Mouse (Mus musculus): ENCODE results near the gene Gm11563. TPM values are rescaled to one million over a fixed set of nuclear protein-coding genes. Genes with fewer than 3 reads are reported as not detected.
"Not testable (repeated sequence)": the region's sequence is repeated elsewhere in the genome, so short reads cannot be mapped to it uniquely, and the experiment has no call there.

Gm11563 gene
- not detected in 2 replicates for total RNA-seq (2014; rRNA removed)
- not detected in 2 replicates for polyA plus RNA-seq (2015; fragmentation: Nextera tagmentation; extraction: Ambion mirVana)

DNA sequence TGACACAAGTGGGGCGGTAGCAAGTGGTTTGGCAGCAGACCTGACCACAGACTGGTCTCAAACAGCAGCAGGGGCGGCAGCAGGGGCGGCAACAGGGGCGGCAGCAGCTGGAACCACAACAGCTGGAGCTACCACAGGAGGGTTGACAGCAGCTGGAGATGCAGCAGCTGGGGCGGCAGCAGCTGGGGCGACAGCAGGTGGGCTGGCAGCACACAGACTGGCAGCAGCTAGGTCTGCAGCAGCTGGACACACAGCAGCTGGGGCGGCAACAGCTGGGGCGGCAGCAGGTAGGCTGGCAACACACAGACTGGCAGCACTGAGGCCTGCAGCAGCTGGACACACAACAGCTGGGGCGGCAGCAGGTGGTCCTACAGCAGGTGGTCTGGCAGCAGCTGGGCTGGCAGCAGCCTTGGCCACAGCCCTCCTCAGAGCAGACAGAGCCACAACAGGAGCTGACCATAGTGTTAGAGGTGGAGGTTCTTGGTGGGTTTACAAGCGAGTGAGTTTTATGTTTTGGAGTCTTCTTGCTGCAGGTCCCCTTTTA, at the start of gene Gm11563:
Gm11563 (minus strand) TSS at position 494 of the 544 bp plus-strand sequence.
- H3K4me3 ChIP-seq (ENCODE audit: low read depth, low read length); DNase-seq; H3K4me1 ChIP-seq (ENCODE audit: insufficient read depth); H3K27ac ChIP-seq (ENCODE audit: low read depth, low read length); H3K9ac ChIP-seq; H3K36me3 ChIP-seq (ENCODE audit: insufficient read depth); H3K9me3 ChIP-seq (ENCODE audit: low read length); H3K27me3 ChIP-seq (ENCODE audit: insufficient read depth, low read length); ATAC-seq; H3K4me2 ChIP-seq (ENCODE audit: low read depth): not testable (repeated sequence)
- 66% methylated on average over 10 of the region's 10 CpGs for WGBS

DNA sequence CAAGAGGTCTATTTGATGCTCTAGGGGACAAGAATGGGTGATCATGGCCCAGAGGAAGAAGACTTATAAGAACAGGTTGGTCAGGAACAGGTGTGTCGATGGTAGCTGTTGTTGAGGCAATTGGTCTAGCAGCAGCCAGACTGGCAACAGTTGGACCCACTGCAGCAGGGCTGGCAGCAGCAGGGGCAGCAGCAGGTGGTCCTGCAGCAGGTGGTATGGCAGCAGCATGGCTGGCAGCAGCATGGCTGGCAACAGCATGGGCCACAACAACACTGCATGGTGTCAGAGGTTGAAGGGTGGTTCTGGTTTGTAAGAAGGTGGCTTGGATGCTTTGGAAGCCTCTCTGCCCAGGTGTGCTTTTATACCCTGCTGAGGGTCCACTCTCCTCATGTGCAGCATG, 31.7 kb upstream of the Gm11563 start, which contains the start of gene Gm14190:
Gm14190 (minus strand) TSS at position 278 of the 400 bp plus-strand sequence.
- no peak for ATAC-seq
- 88% methylated on average over 1 of the region's 1 CpGs for WGBS
- Histone ChIP-seq H3K9ac (no peak within 1 kb of the TSS), H3K4me3 (ENCODE audit: low read depth, low read length) (no peak within 1 kb of the TSS), H3K4me1 (ENCODE audit: insufficient read depth) (no peaks in the 10 kb centered on the region), H3K27ac (ENCODE audit: low read depth, low read length) (no peak within 1 kb of the TSS), H3K36me3 (ENCODE audit: insufficient read depth) (no peaks in the 10 kb centered on the region), H3K9me3 (ENCODE audit: low read length) (no peaks in the 10 kb centered on the region), H3K27me3 (ENCODE audit: insufficient read depth, low read length) (no peaks in the 10 kb centered on the region), H3K4me2 (ENCODE audit: low read depth) (no peak within 1 kb of the TSS)
- no peak for TF ChIP-seq CTCF (IDR thresholded peaks at IDR 0.05; ENCODE audit: low read depth)
- no peak for DNase-seq

- WGBS = 52% methylated on average over 1 of the region's 1 CpGs
- H3K4me3 ChIP-seq (ENCODE audit: low read depth, low read length); H3K4me1 ChIP-seq (ENCODE audit: insufficient read depth): not testable (repeated sequence)
Observed at GRCm38 (mm10) chr11:99685235-99685634, 26.5 kb upstream of the Gm11563 start.

DNA sequence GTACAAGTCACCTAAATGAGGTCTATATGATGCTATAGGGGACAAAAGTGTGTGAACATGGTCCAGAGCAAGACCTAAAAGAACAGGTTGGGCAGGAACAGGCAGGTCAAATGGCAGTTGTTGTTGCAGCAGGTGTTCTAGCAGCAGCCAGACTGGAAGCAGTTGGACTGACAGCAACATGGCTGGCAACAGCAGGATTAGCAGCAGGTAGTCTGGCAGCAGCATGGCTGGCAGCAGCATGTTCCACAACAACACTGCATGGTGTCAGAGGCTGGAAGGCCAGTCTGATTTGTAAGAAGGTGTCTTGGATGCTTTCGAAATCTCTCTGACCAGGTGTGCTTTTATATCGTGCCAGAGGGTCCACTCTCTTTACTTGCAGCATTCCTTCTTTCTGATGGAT, 24.7 kb upstream of the Gm11563 start:
- 92% methylated on average over 2 of the region's 2 CpGs for WGBS
- Histone ChIP-seq H3K36me3 (ENCODE audit: insufficient read depth) (no peaks in the 10 kb centered on the region), H3K27me3 (ENCODE audit: insufficient read depth, low read length) (no peaks in the 10 kb centered on the region), H3K9ac (no peak overlapping the region), H3K9me3 (ENCODE audit: low read length) (no peaks in the 10 kb centered on the region), H3K4me1 (ENCODE audit: insufficient read depth) (no peaks in the 10 kb centered on the region), H3K27ac (ENCODE audit: low read depth, low read length) (no peak overlapping the region), H3K4me2 (ENCODE audit: low read depth) (no peak overlapping the region), H3K4me3 (ENCODE audit: low read depth, low read length) (no peak overlapping the region)
- TF ChIP-seq CTCF (IDR thresholded peaks at IDR 0.05; ENCODE audit: low read depth) = no peak
- DNase-seq (no peak), ATAC-seq (no peak)

More at GRCm38 (mm10) chr11:99685235-99685634, 26.5 kb upstream of the Gm11563 start:
- not testable (repeated sequence) for H3K27me3 ChIP-seq (ENCODE audit: insufficient read depth, low read length); H3K4me2 ChIP-seq (ENCODE audit: low read depth); H3K36me3 ChIP-seq (ENCODE audit: insufficient read depth); H3K27ac ChIP-seq (ENCODE audit: low read depth, low read length); DNase-seq; ATAC-seq; H3K9ac ChIP-seq; H3K9me3 ChIP-seq (ENCODE audit: low read length)

DNA sequence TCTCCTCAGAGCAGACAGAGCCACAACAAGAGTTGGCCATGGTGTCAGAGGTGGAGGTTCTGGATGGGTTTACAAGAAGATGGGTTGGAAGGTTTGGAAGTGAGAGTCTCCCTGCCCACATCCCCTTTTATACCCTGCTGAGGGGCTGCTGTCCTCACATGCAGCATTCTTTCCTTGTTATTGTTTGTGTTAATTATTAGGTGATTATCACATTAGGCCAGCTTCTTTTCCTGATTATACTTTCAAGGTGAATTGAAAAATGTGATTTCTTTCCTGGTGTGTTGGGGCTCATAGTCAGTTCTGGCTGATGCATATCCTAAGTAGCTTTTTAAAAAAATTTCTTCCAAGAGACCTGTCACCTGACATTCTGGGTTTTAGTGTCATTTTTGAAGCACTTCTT, 7.1 kb upstream of the Gm11563 start, which contains the start of gene Krtap4-6:
Krtap4-6 (minus strand) TSS at position 101 of the 400 bp plus-strand sequence.
- ATAC-seq (no peak), DNase-seq (no peak)
- Histone ChIP-seq H3K27me3 (ENCODE audit: insufficient read depth, low read length) (no peaks in the 10 kb centered on the region), H3K4me2 (ENCODE audit: low read depth) (no peak within 1 kb of the TSS), H3K27ac (ENCODE audit: low read depth, low read length) (no peak within 1 kb of the TSS), H3K9ac (no peak within 1 kb of the TSS), H3K9me3 (ENCODE audit: low read length) (no peaks in the 10 kb centered on the region), H3K4me1 (ENCODE audit: insufficient read depth) (no peaks in the 10 kb centered on the region), H3K4me3 (ENCODE audit: low read depth, low read length) (no peak within 1 kb of the TSS), H3K36me3 (ENCODE audit: insufficient read depth) (no peaks in the 10 kb centered on the region)
- TF ChIP-seq CTCF (IDR thresholded peaks at IDR 0.05; ENCODE audit: low read depth) = no peak

- H3K4me2 ChIP-seq (ENCODE audit: low read depth) = no peak overlapping the region
- DNase-seq (no peak), ATAC-seq (no peak)
Observed at GRCm38 (mm10) chr11:99662802-99663201, 4.0 kb upstream of the Gm11563 start.

GRCm38 (mm10) chr11:99659256-99659655, 496 bp upstream of the Gm11563 start:
- Histone ChIP-seq H3K9ac (no peak overlapping the region), H3K4me3 (ENCODE audit: low read depth, low read length) (no peak overlapping the region), H3K4me2 (ENCODE audit: low read depth) (no peak overlapping the region), H3K4me1 (ENCODE audit: insufficient read depth) (no peaks in the 10 kb centered on the region), H3K27me3 (ENCODE audit: insufficient read depth, low read length) (no peaks in the 10 kb centered on the region), H3K36me3 (ENCODE audit: insufficient read depth) (no peaks in the 10 kb centered on the region), H3K27ac (ENCODE audit: low read depth, low read length) (no peak overlapping the region), H3K9me3 (ENCODE audit: low read length) (no peaks in the 10 kb centered on the region)
- ATAC-seq (no peak), DNase-seq (no peak)
- TF ChIP-seq CTCF (IDR thresholded peaks at IDR 0.05; ENCODE audit: low read depth) = no peak
- WGBS = 95% methylated on average over 4 of the region's 4 CpGs

More at GRCm38 (mm10) chr11:99662802-99663201, 4.0 kb upstream of the Gm11563 start:
- H3K9ac ChIP-seq = no peak overlapping the region
- no peak for TF ChIP-seq CTCF (IDR thresholded peaks at IDR 0.05; ENCODE audit: low read depth)
- H3K9me3 ChIP-seq (ENCODE audit: low read length) = no peaks in the 10 kb centered on the region
- no peaks in the 10 kb centered on the region for H3K27me3 ChIP-seq (ENCODE audit: insufficient read depth, low read length)
- no peak overlapping the region for H3K27ac ChIP-seq (ENCODE audit: low read depth, low read length)
- no peak overlapping the region for H3K4me3 ChIP-seq (ENCODE audit: low read depth, low read length)
- no peaks in the 10 kb centered on the region for H3K36me3 ChIP-seq (ENCODE audit: insufficient read depth)
- no peaks in the 10 kb centered on the region for H3K4me1 ChIP-seq (ENCODE audit: insufficient read depth)
- WGBS = 89% methylated on average over 10 of the region's 10 CpGs

All from forebrain, postnatal 0 days (tissue).